In genomic region chr10:86302318-86302648, GRCm38 (mm10) we compare ENCODE assay signal across 8 mouse cellular contexts. TPM values are rescaled to one million over a fixed set of nuclear protein-coding genes. Genes with fewer than 3 reads are reported as not detected.
DNase-seq lines count a peak whose midpoint lies in the region; ATAC-seq and TF ChIP-seq lines count a peak whose summit lies in the region.

No protein-coding gene starts in this region.

- peak overlapping the region; percentile 98 for H3K4me2 ChIP-seq in forebrain, embryonic 12.5 days
- peak overlapping the region; percentile 96 for H3K4me2 ChIP-seq in neural tube, embryonic 14.5 days (ENCODE audit: low read depth, low read length)

- intact Hi-C loops in left cerebral cortex, postnatal 10 days (cut with DNase I): loop anchor here (2.0 to 5.0 kb wide), 3 partner anchors 35 to 335 kb away; no protein-coding TSS in a partner anchor
- intact Hi-C loops in gastrocnemius, postnatal 14 days (cut with DNase I; ENCODE audit: low total_unique reads): loop anchor here (5.0 kb wide), 1 partner anchor 150 kb away; no protein-coding TSS in a partner anchor
- intact Hi-C loops in gastrocnemius, postnatal 36 days (cut with DNase I): loop anchor here (5.0 kb wide), 1 partner anchor 40 kb away; no protein-coding TSS in a partner anchor

- no peaks in the 10 kb centered on the region for H3K9me3 ChIP-seq in forebrain, embryonic 12.5 days
- H3K9me3 ChIP-seq in limb, embryonic 10.5 days (replicated peaks): no peaks in the 10 kb centered on the region
- H3K9me3 ChIP-seq in neural tube, embryonic 14.5 days (ENCODE audit: control insufficient read depth, low read length): no peaks in the 10 kb centered on the region

- H3K9ac ChIP-seq in forebrain, embryonic 12.5 days: no peak overlapping the region
- no peak overlapping the region for H3K9ac ChIP-seq in neural tube, embryonic 14.5 days (replicated peaks; ENCODE audit: low read depth, low read length)

- no peak for TF ChIP-seq CTCF in layer of hippocampus, adult 2 months (conservative IDR thresholded peaks at IDR 0.05)

- no peak for DNase-seq in layer of hippocampus, adult 2 months (ENCODE audit: low spot score in 2 of 2)
- no peak for DNase-seq in layer of hippocampus, postnatal 14 days (ENCODE audit: low spot score in 2 of 2)
- DNase-seq in limb, embryonic 10.5 days (ENCODE audit: low spot score): no peak
- DNase-seq in left cerebral cortex, postnatal 10 days (ENCODE audit: extremely low spot score in 1 of 2, low spot score in 2 of 2): no peak
- DNase-seq in gastrocnemius, postnatal 14 days: no peak
- DNase-seq in gastrocnemius, postnatal 36 days: no peak

- ATAC-seq in forebrain, embryonic 12.5 days (ENCODE audit: low FRiP score): no peak
- ATAC-seq in neural tube, embryonic 14.5 days (ENCODE audit: low read depth): no peak

- no peaks in the 10 kb centered on the region for H3K36me3 ChIP-seq in forebrain, embryonic 12.5 days (replicated peaks)
- peaks cover 15% of the 10 kb centered on the region for H3K36me3 ChIP-seq in limb, embryonic 10.5 days
- no peaks in the 10 kb centered on the region for H3K36me3 ChIP-seq in neural tube, embryonic 14.5 days (ENCODE audit: control insufficient read depth, insufficient read depth, low read length)

- peak overlapping the region; percentile 73 for H3K4me3 ChIP-seq in layer of hippocampus, adult 2 months
- H3K4me3 ChIP-seq in forebrain, embryonic 12.5 days (replicated peaks): 0 out of 2 replicates have a peak overlapping the region, but pooled peaks have one; percentile 48
- peak overlapping the region; percentile 84 for H3K4me3 ChIP-seq in limb, embryonic 10.5 days
- peak overlapping the region; percentile 45 for H3K4me3 ChIP-seq in neural tube, embryonic 14.5 days (ENCODE audit: low read depth, low read length)

- peaks cover 23% of the 10 kb centered on the region for H3K27me3 ChIP-seq in forebrain, embryonic 12.5 days
- H3K27me3 ChIP-seq in limb, embryonic 10.5 days (ENCODE audit: low read depth, poor library complexity, severe bottlenecking): peaks cover 21% of the 10 kb centered on the region
- peaks cover 7% of the 10 kb centered on the region; the same call in 1 of the 2 replicates for H3K27me3 ChIP-seq in neural tube, embryonic 14.5 days (ENCODE audit: control insufficient read depth, insufficient read depth, low read length)

- peak overlapping the region; percentile 90 for H3K27ac ChIP-seq in layer of hippocampus, adult 2 months
- H3K27ac ChIP-seq in forebrain, embryonic 12.5 days: no peak overlapping the region
- peak overlapping the region; percentile 91; the same call in 1 of the 2 replicates for H3K27ac ChIP-seq in limb, embryonic 10.5 days
- H3K27ac ChIP-seq in neural tube, embryonic 14.5 days (ENCODE audit: low read depth, low read length): no peak overlapping the region

- WGBS in forebrain, embryonic 12.5 days: 62% methylated on average over 4 of the region's 4 CpGs
- WGBS in limb, embryonic 10.5 days: 74% methylated on average over 4 of the region's 4 CpGs
- 55% methylated on average over 4 of the region's 4 CpGs for WGBS in neural tube, embryonic 14.5 days

- H3K4me1 ChIP-seq in forebrain, embryonic 12.5 days: peaks cover 42% of the 10 kb centered on the region
- H3K4me1 ChIP-seq in limb, embryonic 10.5 days: peaks cover 52% of the 10 kb centered on the region
- H3K4me1 ChIP-seq in neural tube, embryonic 14.5 days (ENCODE audit: control insufficient read depth, insufficient read depth, low read length): peaks cover 16% of the 10 kb centered on the region; the same call in 1 of the 2 replicates

RNA-seq across cellular contexts. Expression of gene Timp3, which starts 2.1 kb away (rescaled TPM):
- total RNA-seq in layer of hippocampus, adult 2 months (2021): 10 to 100 TPM; 61.8 to 62.0 TPM
- total RNA-seq in layer of hippocampus, postnatal 14 days (2021): 10 to 100 TPM; 62.0 to 62.3 TPM
- 17.9 and 18.0 TPM in 2 replicates for polyA plus RNA-seq in forebrain, embryonic 12.5 days (2016; fragmentation: Nextera tagmentation; extraction: Ambion mirVana)
- polyA plus RNA-seq in limb, embryonic 10.5 days (2016; fragmentation: Nextera tagmentation; extraction: Ambion mirVana): 28.9 and 43.5 TPM in 2 replicates
- polyA plus RNA-seq in neural tube, embryonic 14.5 days (2014; fragmentation: Nextera tagmentation; extraction: Ambion mirVana): 45.0 and 57.8 TPM in 2 replicates
- 10 to 100 TPM; 45.8 to 47.4 TPM for total RNA-seq in left cerebral cortex, postnatal 10 days (2021)
- total RNA-seq in gastrocnemius, postnatal 14 days (2021): 10 to 100 TPM; 80.1 to 91.6 TPM
- total RNA-seq in gastrocnemius, postnatal 36 days (2021): 10 to 100 TPM; 51.7 to 59.6 TPM

Comparison
In these comparisons a context has a peak if more than half of its experiments do, and no peak if none do; other contexts are left out.
1. H3K27ac ChIP-seq: peak in layer of hippocampus, adult 2 months (single experiment) and limb, embryonic 10.5 days (single experiment); none in forebrain, embryonic 12.5 days (single experiment) and neural tube, embryonic 14.5 days (single experiment).
2. Peak in every context shown above with its lines, with median percentiles within 50 percentile points of each other: H3K4me3 ChIP-seq.